Mouse (Mus musculus) embryonic fibroblast, embryonic 13.5 days (primary cell): ENCODE results near the gene Fam107b.

Source experiments
- CTCF ChIP-seq: IDR thresholded peaks from 2 replicates; pipeline ENCODE4 v1.5.1; 2011; ENCODE audit warnings: mild to moderate bottlenecking, control low read depth, low read length, moderate library complexity, borderline replicate concordance; ENCODE audit not compliant: insufficient read depth
- POLR2A ChIP-seq: IDR thresholded peaks from 2 replicates; pipeline ENCODE4 v1.6.1; 2011; ENCODE audit warnings: low read depth, mild to moderate bottlenecking, control low read depth, low read length, moderate library complexity

DNA sequence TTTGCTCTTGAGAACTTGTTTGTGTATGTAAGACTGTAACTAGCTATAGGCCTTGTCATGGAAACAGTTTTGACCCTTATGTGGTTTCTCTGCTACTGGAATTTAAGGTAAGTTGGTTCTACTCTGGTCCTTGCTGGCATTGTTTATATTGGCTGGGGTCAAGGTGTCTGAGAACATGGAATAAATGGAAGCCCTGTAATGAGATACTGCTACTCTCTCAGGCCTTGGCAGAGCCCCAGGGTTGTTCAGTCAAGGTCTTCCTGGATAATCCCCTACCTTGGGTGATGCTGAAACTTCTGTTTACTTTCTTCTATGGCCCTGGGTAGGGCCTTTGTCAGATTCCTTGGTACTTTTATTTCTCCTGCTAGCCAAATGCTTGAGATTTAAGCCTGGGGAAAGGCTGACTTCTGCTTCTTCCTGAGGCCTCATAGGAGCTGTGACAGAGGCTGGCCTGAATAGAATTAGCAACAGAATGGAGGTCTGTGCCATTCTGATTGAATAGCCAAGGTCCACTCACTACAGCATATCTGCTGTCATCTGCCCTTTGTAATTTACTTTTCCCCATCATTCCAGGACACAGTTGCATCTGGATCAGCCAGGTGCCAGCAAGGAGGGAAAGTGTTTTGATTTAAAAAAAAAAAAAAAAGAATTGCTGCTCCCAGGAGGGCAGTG is 217.6 kb downstream of the Fam107b start:
- TF ChIP-seq POLR2A (no peak), CTCF (no peak)
